Mouse (Mus musculus): ENCODE results near the gene Rassf5. TPM values are rescaled to one million over a fixed set of nuclear protein-coding genes. Genes with fewer than 3 reads are reported as not detected.
"Not testable (repeated sequence)": the region's sequence is repeated elsewhere in the genome, so short reads cannot be mapped to it uniquely, and the experiment has no call there.

Gene Rassf5
- polyA plus RNA-seq, 1 experiment from 2014 or later, result 2.6 TPM

DNA sequence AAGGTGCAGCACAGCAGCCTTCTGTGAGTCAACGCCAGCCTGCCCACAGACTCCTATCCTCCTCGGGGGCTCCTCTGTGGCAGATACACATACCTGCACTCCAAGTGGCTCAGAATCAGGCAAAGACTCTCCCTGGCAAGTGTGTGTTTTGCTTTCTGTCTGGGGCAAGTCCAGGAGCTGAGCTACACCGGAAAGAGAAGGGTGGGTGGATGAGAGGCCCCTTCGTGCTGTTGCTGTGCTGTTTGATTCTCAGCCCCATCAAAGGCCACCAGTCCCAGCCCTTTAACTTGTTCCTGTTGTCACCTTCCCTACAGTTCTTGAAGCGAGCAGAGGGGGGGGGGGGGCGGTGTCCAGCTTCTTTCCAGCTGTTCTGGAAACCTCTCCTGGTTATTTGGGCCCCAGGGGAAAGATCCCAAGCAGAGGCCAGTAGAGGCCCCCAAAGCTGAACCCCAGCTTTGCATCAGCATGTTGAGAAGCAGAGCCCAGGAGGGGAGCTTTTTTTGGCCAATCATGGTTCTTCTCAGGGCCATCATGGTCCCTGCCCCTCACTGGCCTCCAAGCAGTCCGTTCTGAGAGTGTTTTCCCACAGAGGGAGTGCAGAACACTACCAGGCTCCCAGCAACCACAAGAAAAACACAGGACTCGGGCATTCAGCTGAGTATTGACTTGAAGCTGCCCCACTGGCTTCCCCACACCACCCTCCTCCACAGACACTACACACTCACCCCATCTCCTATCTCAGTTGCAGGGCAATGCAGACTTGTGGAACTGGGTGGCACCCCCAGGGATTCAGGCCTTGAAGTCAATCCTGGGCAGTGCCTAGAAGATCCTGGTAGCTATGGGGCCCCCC lies 33.8 kb upstream of the Rassf5 start:
- Histone ChIP-seq H3K27ac (replicated peaks) (no peak overlapping the region), H3K9ac (no peak overlapping the region), H3K4me1 (replicated peaks) (0 out of 2 replicates have a peak, but pooled peaks cover 3% of the 10 kb centered on the region), H3K36me3 (no peaks in the 10 kb centered on the region), H3K4me3 (peak overlapping the region; percentile 24), H3K4me2 (peak overlapping the region; percentile 39), H3K27me3 (no peaks in the 10 kb centered on the region), H3K9me3 (no peaks in the 10 kb centered on the region)
- ATAC-seq (ENCODE audit: low read depth), result no peak
- 47% methylated on average over 8 of the region's 8 CpGs for WGBS

GRCm38 (mm10) chr1:131276831-131277230 lies 31.8 kb upstream of the Rassf5 start:
- Histone ChIP-seq H3K27me3 (no peaks in the 10 kb centered on the region), H3K27ac (replicated peaks) (no peak overlapping the region), H3K9me3 (no peaks in the 10 kb centered on the region), H3K36me3 (no peaks in the 10 kb centered on the region), H3K9ac (no peak overlapping the region), H3K4me3 (no peak overlapping the region), H3K4me1 (replicated peaks) (no peaks in the 10 kb centered on the region), H3K4me2 (no peak overlapping the region)
- ATAC-seq (ENCODE audit: low read depth), result no peak

- Histone ChIP-seq H3K4me3 (no peak overlapping the region), H3K36me3 (no peaks in the 10 kb centered on the region), H3K27ac (replicated peaks) (no peak overlapping the region), H3K9me3 (no peaks in the 10 kb centered on the region), H3K4me1 (replicated peaks) (no peaks in the 10 kb centered on the region), H3K27me3 (no peaks in the 10 kb centered on the region), H3K4me2 (no peak overlapping the region), H3K9ac (no peak overlapping the region)
- WGBS, result 75% methylated on average over 14 of the region's 14 CpGs
- ATAC-seq (ENCODE audit: low read depth), result no peak
Measured at GRCm38 (mm10) chr1:131275577-131275976, 30.5 kb upstream of the Rassf5 start.

DNA sequence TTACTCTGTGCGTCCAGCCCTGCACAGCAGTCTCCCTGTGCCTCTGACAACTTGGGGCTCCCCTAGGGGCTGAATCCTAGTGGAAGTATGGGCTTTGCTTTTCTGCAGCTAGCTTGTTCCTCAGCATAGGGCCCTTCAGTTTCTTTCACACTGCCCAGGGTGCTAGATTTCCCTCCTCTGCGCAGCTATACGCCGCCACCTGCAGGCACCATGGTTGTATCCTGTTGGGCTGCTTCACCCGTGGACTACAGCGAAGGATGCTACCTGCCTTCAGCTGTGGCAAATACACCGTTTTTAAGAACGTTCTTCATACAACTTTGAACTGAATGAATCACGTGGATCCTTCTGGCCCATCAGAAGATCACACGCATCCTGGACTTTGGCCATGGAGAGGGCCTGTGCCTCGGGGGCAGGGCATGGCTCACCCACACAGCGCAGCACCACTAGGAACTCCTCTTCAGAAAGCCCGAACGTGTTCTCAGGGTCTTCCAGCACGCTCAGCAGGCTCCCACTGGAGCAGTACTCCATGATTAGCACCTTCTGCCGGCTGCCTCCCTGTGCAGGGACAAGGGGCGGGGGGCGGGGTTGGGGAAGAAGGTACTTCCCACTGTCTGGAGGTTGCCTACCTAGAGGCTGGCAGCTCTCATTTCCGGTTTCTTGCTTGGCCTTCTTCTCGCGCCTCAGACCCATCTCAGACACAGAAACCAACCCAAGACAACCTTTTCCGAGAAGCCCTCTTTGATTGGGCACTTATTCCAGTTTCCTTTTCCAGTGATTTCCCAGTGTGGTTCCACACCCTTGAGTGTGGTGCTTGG lies 29.9 kb upstream of the Rassf5 start:
- Histone ChIP-seq H3K9ac (no peak overlapping the region), H3K4me1 (replicated peaks) (peaks cover 2% of the 10 kb centered on the region; the same call in 1 of the 2 replicates), H3K27me3 (no peaks in the 10 kb centered on the region), H3K9me3 (no peaks in the 10 kb centered on the region), H3K36me3 (no peaks in the 10 kb centered on the region), H3K4me2 (no peak overlapping the region), H3K4me3 (no peak overlapping the region), H3K27ac (replicated peaks) (no peak overlapping the region)
- WGBS, result 53% methylated on average over 22 of the region's 22 CpGs
- ATAC-seq (ENCODE audit: low read depth), result no peak

DNA sequence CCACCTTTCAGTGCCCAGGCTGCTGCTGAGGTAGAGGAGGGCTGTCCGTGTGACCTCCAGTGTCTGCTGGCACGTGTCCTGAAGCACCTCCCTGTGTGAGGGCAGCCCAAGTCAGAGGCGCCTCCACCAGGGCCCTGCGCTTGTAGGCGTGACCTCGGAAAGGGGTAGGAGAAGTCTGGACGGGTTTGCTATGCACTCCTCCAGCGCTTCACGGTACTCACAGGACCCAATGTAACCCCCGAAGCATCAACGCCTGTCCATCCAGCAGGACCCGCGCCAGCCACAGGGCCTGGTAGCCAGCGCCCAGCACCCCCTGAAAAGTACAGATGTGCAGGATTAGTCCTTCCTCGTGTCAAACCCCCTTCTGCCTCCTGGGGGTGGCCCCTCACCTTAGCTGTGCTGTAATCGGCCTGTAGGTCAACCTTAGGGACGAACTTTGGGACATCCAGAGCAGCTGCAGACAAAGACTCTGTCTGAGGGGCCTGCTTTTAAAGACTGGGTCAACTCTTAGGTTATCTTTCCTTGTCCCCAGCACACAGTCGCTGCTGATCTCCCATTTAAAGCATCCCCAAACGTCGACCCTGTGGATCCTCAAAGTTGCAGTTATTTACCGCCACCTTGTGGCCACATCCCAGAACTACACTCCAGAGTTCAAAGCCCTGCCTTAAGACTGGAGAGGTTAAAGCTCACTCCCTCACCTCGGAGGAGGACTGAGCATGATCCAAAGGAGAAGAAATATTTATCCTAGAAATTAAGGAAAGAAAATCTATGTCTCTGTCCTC lies 24.9 kb upstream of the Rassf5 start:
- Histone ChIP-seq H3K4me3 (no peak overlapping the region), H3K27me3 (no peaks in the 10 kb centered on the region), H3K9me3 (no peaks in the 10 kb centered on the region), H3K4me1 (replicated peaks) (peaks cover 4% of the 10 kb centered on the region; the same call in 1 of the 2 replicates), H3K9ac (0 out of 2 replicates have a peak overlapping the region, but pooled peaks have one; percentile 9), H3K27ac (replicated peaks) (no peak overlapping the region), H3K36me3 (no peaks in the 10 kb centered on the region), H3K4me2 (peak overlapping the region; percentile 33)
- peak; percentile 60 for ATAC-seq (ENCODE audit: low read depth)
- 34% methylated on average over 22 of the region's 22 CpGs for WGBS

GRCm38 (mm10) chr1:131268776-131269175 lies 23.7 kb upstream of the Rassf5 start:
- Histone ChIP-seq H3K4me1 (replicated peaks) (peaks cover 4% of the 10 kb centered on the region; the same call in 1 of the 2 replicates), H3K27ac (replicated peaks) (no peak overlapping the region), H3K4me2 (no peak overlapping the region), H3K27me3 (no peaks in the 10 kb centered on the region), H3K36me3 (no peaks in the 10 kb centered on the region), H3K4me3 (no peak overlapping the region), H3K9ac (no peak overlapping the region), H3K9me3 (no peaks in the 10 kb centered on the region)
- no peak for ATAC-seq (ENCODE audit: low read depth)
- 79% methylated on average over 10 of the region's 10 CpGs for WGBS

DNA sequence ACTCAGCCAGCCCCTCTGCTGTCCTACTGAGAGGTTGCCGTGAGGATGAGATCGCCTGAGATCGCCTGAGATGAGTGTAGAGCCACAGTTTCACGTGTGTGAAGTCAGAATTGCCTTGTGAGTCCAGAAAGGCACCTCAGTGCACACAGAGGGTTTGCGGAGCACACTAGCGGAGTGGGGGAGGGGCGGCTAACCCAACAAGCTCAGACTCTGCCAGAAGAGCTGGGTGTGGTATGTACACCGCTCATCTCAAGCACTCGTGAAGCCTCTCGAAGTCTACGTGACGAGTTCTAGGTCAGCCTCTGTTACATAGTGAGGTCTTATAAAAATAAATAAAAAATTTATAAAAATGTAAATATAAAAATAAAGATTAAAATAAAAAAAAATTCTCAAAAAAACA lies 18.8 kb upstream of the Rassf5 start:
- no peak overlapping the region for H3K4me3 ChIP-seq
- H3K27me3 ChIP-seq, result peaks cover 6% of the 10 kb centered on the region; the same call in 1 of the 2 replicates
- no peaks in the 10 kb centered on the region for H3K36me3 ChIP-seq
- no peaks in the 10 kb centered on the region for H3K4me1 ChIP-seq (replicated peaks)
- ATAC-seq (ENCODE audit: low read depth), result no peak
- no peak overlapping the region for H3K4me2 ChIP-seq
- WGBS, result 77% methylated on average over 12 of the region's 12 CpGs
- no peak overlapping the region for H3K9ac ChIP-seq
- H3K27ac ChIP-seq (replicated peaks), result no peak overlapping the region
- H3K9me3 ChIP-seq, result no peaks in the 10 kb centered on the region

GRCm38 (mm10) chr1:131260309-131260656 lies 15.2 kb upstream of the Rassf5 start:
- no peaks in the 10 kb centered on the region for H3K36me3 ChIP-seq
- H3K27me3 ChIP-seq, result peaks cover 6% of the 10 kb centered on the region; the same call in 1 of the 2 replicates
- H3K9ac ChIP-seq, result no peak overlapping the region
- ATAC-seq (ENCODE audit: low read depth), result no peak
- no peak overlapping the region for H3K27ac ChIP-seq (replicated peaks)
- no peak overlapping the region for H3K4me2 ChIP-seq
- H3K4me1 ChIP-seq (replicated peaks), result no peaks in the 10 kb centered on the region
- WGBS, result 27% methylated on average over 10 of the region's 10 CpGs
- no peaks in the 10 kb centered on the region for H3K9me3 ChIP-seq
- no peak overlapping the region for H3K4me3 ChIP-seq

DNA sequence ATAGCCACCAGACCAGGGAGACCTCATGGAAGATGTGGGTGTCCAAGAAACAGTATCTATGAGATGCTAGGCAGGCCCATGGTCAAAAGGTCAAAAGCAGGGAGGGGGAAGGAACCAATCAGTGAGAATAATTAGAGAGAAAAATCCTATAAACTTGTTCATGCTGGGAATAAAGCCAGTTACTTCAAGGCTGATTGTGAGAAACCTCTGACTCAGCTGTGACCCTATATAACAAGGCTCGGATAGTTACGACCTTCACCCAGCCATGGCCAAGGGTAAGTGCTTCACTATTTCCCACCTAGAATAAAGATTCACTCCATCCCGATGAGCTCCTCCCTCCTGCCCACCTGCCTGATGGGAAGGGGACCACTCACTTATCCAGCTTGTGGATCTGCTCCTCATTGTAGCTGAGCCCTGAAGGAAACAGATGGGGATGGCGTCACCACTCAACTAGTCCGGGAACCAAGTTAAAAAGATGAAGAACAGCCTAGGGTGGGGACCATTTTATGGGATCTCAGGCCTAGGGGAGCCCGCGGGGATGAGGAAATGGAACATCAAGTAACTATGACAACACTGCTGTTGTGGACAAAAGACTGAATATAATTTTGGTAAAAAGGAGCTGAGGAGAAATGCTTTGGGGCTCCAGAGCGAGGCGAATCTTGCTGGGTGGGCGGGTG lies 14.7 kb upstream of the Rassf5 start:
- H3K9me3 ChIP-seq, result no peaks in the 10 kb centered on the region
- whole genome bisulfite sequencing, result 68% methylated on average over 10 of the region's 10 CpGs
- ATAC-seq (ENCODE audit: low read depth), result no peak

GRCm38 (mm10) chr1:131257288-131257687 lies 12.2 kb upstream of the Rassf5 start:
- Histone ChIP-seq H3K4me1 (replicated peaks) (no peaks in the 10 kb centered on the region), H3K4me3 (no peak overlapping the region), H3K4me2 (no peak overlapping the region), H3K36me3 (no peaks in the 10 kb centered on the region), H3K27ac (replicated peaks) (no peak overlapping the region), H3K27me3 (peaks cover 6% of the 10 kb centered on the region; the same call in 1 of the 2 replicates), H3K9me3 (no peaks in the 10 kb centered on the region), H3K9ac (no peak overlapping the region)
- ATAC-seq (ENCODE audit: low read depth), result no peak
- WGBS, result 78% methylated on average over 6 of the region's 6 CpGs

More for the DNA sequence above, 14.7 kb upstream of the Rassf5 start:
- Histone ChIP-seq H3K27me3 (peaks cover 6% of the 10 kb centered on the region; the same call in 1 of the 2 replicates), H3K27ac (replicated peaks) (no peak overlapping the region), H3K4me2 (no peak overlapping the region), H3K4me3 (no peak overlapping the region), H3K9ac (no peak overlapping the region), H3K36me3 (no peaks in the 10 kb centered on the region), H3K4me1 (replicated peaks) (no peaks in the 10 kb centered on the region)

DNA sequence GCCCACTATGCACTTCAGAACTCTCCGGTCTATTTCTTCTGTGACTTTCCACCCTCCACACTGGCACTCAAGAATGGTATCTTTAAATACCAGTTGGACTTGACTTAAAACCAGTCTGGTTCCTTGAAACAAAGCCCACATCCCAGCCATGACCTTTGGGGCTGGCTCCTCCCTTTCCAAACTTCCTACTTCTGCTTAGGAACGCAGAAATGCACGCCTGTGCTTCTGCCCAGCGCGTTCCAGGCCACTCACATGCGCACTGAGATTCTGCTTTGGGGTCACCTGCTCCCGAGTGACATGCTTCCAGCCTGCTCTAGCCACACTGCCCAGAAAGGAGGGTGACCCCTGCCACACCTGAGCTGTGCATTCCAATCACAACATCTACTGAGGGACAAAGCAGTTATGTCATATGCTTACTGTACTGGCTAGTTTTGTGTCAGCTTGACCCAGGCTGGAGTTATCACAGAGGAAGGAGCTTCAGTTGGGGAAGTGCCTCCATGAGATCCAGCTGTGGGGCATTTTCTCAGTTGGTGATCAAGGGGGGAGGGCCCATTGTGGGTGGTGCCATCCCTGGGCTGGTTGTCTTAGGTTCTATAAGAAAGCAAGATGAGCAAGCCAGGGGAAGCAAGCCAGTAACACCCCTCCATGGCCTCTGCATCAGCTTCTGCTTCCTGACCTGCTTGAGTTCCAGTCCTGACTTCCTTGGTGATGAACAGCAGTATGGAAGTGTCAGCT lies 7.6 kb upstream of the Rassf5 start:
- not testable (repeated sequence) for H3K9me3 ChIP-seq; H3K27ac ChIP-seq (replicated peaks); H3K4me1 ChIP-seq (replicated peaks); H3K9ac ChIP-seq; ATAC-seq (ENCODE audit: low read depth); H3K4me3 ChIP-seq; H3K36me3 ChIP-seq; H3K4me2 ChIP-seq
- WGBS, result 86% methylated on average over 7 of the region's 7 CpGs
- peaks cover 12% of the 10 kb centered on the region; the same call in 1 of the 2 replicates for H3K27me3 ChIP-seq

Measured in neural tube, embryonic 13.5 days (tissue).